Mouse (Mus musculus) liver, adult 2 months (tissue): ENCODE results near the gene D17H6S53E.

Source experiments
- CTCF ChIP-seq: fragments of 200-500 bp; IDR thresholded peaks from 2 replicates; pipeline ENCODE4 v1.5.1; 2011; ENCODE audit warnings: low read depth, low read length, control low read depth
- POLR2A ChIP-seq: fragments of 200-500 bp; IDR thresholded peaks from 2 replicates; pipeline ENCODE4 v1.6.1; 2011; ENCODE audit warnings: low read length, control low read depth; ENCODE audit not compliant: insufficient read depth; ENCODE audit errors: extremely low read depth

DNA sequence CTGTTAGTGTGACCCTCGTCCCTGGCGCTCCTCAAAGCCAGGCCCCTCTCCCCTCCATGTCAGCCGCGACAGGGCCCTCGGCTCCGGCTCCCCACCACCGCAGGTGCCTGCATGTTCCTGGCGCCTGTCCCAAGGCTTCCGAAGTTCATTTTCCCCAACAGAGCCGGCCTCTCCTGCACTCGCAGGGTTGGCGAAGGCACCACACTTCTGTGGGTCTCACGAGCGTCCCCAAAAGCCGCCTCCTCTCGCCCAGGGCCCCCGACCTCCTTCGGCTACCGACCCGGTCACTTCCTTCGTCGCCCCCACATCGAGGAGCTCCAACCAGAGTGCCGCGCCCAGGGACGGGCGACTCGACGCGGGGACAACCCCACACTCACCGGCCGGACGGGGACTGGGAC lies 5.4 kb upstream of the D17H6S53E start:
- TF ChIP-seq CTCF (no peak), POLR2A (no peak)
